Mouse (Mus musculus) limb, embryonic 11.5 days (tissue): ENCODE data around the gene Atp6v0d1. TPM values are rescaled to one million over a fixed set of nuclear protein-coding genes. Genes with fewer than 3 reads are reported as not detected.

Experiments
- ATAC-seq: fragments of 200-750 bp; cut with Nextera tagmentation; 2 replicates; pipeline ENCODE4 v1.8.0; 2017; ENCODE audit warnings: low read depth; ENCODE audit not compliant: insufficient number of reproducible peaks, low FRiP score, low TSS enrichment
- DNase-seq: peaks from one replicate; pipeline ENCODE4 v3.0.0-alpha.2; 2015; ENCODE audit warnings: low spot score
- H3K27ac ChIP-seq: fragments of 300-500 bp; sonication (generic); replicated peaks from 2 replicates; pipeline ENCODE4 v1.5.1; 2014; ENCODE audit warnings: low read depth, mild to moderate bottlenecking, low read length
- H3K27me3 ChIP-seq: fragments of 300-500 bp; sonication (generic); 2 replicates; pipeline ENCODE4 v1.6.1; 2014; ENCODE audit warnings: mild to moderate bottlenecking, low read length, mixed read lengths; ENCODE audit not compliant: control insufficient read depth, insufficient read depth
- H3K36me3 ChIP-seq: fragments of 300-500 bp; sonication (generic); 2 replicates; pipeline ENCODE4 v1.6.1; 2014; ENCODE audit warnings: mild to moderate bottlenecking, low read length, moderate library complexity, mixed read lengths; ENCODE audit not compliant: control insufficient read depth, insufficient read depth
- H3K4me1 ChIP-seq: fragments of 300-500 bp; sonication (generic); 2 replicates; pipeline ENCODE4 v1.6.1; 2014; ENCODE audit warnings: low read length, mixed read lengths; ENCODE audit not compliant: control insufficient read depth, insufficient read depth
- H3K4me2 ChIP-seq: fragments of 300-500 bp; sonication (generic); 2 replicates; pipeline ENCODE4 v1.6.1; 2014; ENCODE audit warnings: low read depth, mild to moderate bottlenecking, moderate library complexity; ENCODE audit not compliant: severe bottlenecking
- H3K4me3 ChIP-seq: fragments of 300-500 bp; sonication (generic); 2 replicates; pipeline ENCODE4 v1.5.1; 2014; ENCODE audit warnings: low read depth, low read length
- H3K9ac ChIP-seq: fragments of 300-500 bp; sonication (generic); 2 replicates; pipeline ENCODE4 v1.6.1; 2014; ENCODE audit warnings: mild to moderate bottlenecking, low read length
- H3K9me3 ChIP-seq: fragments of 300-500 bp; sonication (generic); 2 replicates; pipeline ENCODE4 v1.6.1; 2016; ENCODE audit warnings: low read length; ENCODE audit not compliant: control insufficient read depth
- WGBS: fragments of 180-500 bp; shearing (Covaris S2); extraction: QIAGEN DNeasy Blood & Tissue Kit; methylation state at CpG from one replicate; pipeline ENCODE4 v1.1.7; 2014; 5-methylcytosine and 5-hydroxymethylcytosine counted together
- polyA plus RNA-seq: library from polyadenylated mRNA; unstranded; fragments of >200 nt; fragmentation: Nextera tagmentation; extraction: Ambion mirVana; gene quantifications from 2 replicates; pipeline ENCODE4 v1.2.1, GENCODE M21; 2014

Gene Atp6v0d1
- polyA plus RNA-seq, 1 experiment from 2014 or later, result 81.5 TPM

- ATAC-seq, result no peak
- H3K4me1 ChIP-seq, result 0 out of 2 replicates have a peak, but pooled peaks cover 8% of the 10 kb centered on the region
- H3K9me3 ChIP-seq, result no peaks in the 10 kb centered on the region
- H3K36me3 ChIP-seq, result no peaks in the 10 kb centered on the region
- H3K9ac ChIP-seq, result no peak overlapping the region
- H3K27ac ChIP-seq, result no peak overlapping the region
- no peaks in the 10 kb centered on the region for H3K27me3 ChIP-seq
- H3K4me2 ChIP-seq, result peak overlapping the region; percentile 33; the same call in 1 of the 2 replicates
- no peak for DNase-seq
- WGBS, result 79% methylated on average over 18 of the region's 18 CpGs
- H3K4me3 ChIP-seq, result no peak overlapping the region
Observed at GRCm38 (mm10) chr8:105594451-105595242, 28.8 kb upstream of the Atp6v0d1 start.

- Histone ChIP-seq H3K4me1 (0 out of 2 replicates have a peak, but pooled peaks cover 8% of the 10 kb centered on the region), H3K9me3 (no peaks in the 10 kb centered on the region), H3K9ac (peak overlapping the region; percentile 5; the same call in 1 of the 2 replicates), H3K36me3 (no peaks in the 10 kb centered on the region), H3K27ac (peak overlapping the region; percentile 43; the same call in 1 of the 2 replicates), H3K4me2 (peak overlapping the region; percentile 33), H3K4me3 (no peak overlapping the region), H3K27me3 (no peaks in the 10 kb centered on the region)
- WGBS, result 16% methylated on average over 15 of the region's 15 CpGs
- ATAC-seq, result 0 out of 2 replicates have a peak, but pooled peaks have one; percentile 58
- peak; percentile 65 for DNase-seq
Observed at GRCm38 (mm10) chr8:105593859-105594258, 28.0 kb upstream of the Atp6v0d1 start.

GRCm38 (mm10) chr8:105592431-105592830, 26.6 kb upstream of the Atp6v0d1 start:
- ATAC-seq (no peak), DNase-seq (no peak)
- H3K4me1 ChIP-seq, result 0 out of 2 replicates have a peak, but pooled peaks cover 8% of the 10 kb centered on the region
- H3K27me3 ChIP-seq, result no peaks in the 10 kb centered on the region
- H3K4me2 ChIP-seq, result no peak overlapping the region
- no peaks in the 10 kb centered on the region for H3K36me3 ChIP-seq
- no peak overlapping the region for H3K9ac ChIP-seq
- no peaks in the 10 kb centered on the region for H3K9me3 ChIP-seq
- H3K27ac ChIP-seq, result no peak overlapping the region
- WGBS, result 83% methylated on average over 2 of the region's 2 CpGs
- H3K4me3 ChIP-seq, result no peak overlapping the region

GRCm38 (mm10) chr8:105579719-105580118, 13.9 kb upstream of the Atp6v0d1 start:
- no peak for DNase-seq
- Histone ChIP-seq H3K27ac (no peak overlapping the region), H3K27me3 (no peaks in the 10 kb centered on the region), H3K4me3 (no peak overlapping the region), H3K36me3 (no peaks in the 10 kb centered on the region), H3K9ac (no peak overlapping the region), H3K9me3 (no peaks in the 10 kb centered on the region), H3K4me2 (no peak overlapping the region), H3K4me1 (no peaks in the 10 kb centered on the region)
- no peak for ATAC-seq
- 63% methylated on average over 3 of the region's 3 CpGs for WGBS

GRCm38 (mm10) chr8:105575538-105575937, 9.7 kb upstream of the Atp6v0d1 start:
- 68% methylated on average over 3 of the region's 3 CpGs for WGBS
- H3K4me2 ChIP-seq, result no peak overlapping the region
- no peak overlapping the region for H3K9ac ChIP-seq

GRCm38 (mm10) chr8:105574741-105575140, 8.9 kb upstream of the Atp6v0d1 start:
- Histone ChIP-seq H3K27ac (no peak overlapping the region), H3K4me3 (no peak overlapping the region), H3K9me3 (no peaks in the 10 kb centered on the region), H3K36me3 (no peaks in the 10 kb centered on the region), H3K4me1 (no peaks in the 10 kb centered on the region), H3K9ac (no peak overlapping the region), H3K4me2 (no peak overlapping the region), H3K27me3 (no peaks in the 10 kb centered on the region)
- WGBS, result 52% methylated on average over 6 of the region's 6 CpGs
- ATAC-seq, result no peak
- no peak for DNase-seq

More at GRCm38 (mm10) chr8:105575538-105575937, 9.7 kb upstream of the Atp6v0d1 start:
- H3K36me3 ChIP-seq, result no peaks in the 10 kb centered on the region
- H3K4me3 ChIP-seq, result no peak overlapping the region
- H3K27ac ChIP-seq, result no peak overlapping the region
- DNase-seq, result no peak
- ATAC-seq, result no peak
- no peaks in the 10 kb centered on the region for H3K27me3 ChIP-seq
- no peaks in the 10 kb centered on the region for H3K9me3 ChIP-seq
- no peaks in the 10 kb centered on the region for H3K4me1 ChIP-seq

GRCm38 (mm10) chr8:105573427-105573826, 7.6 kb upstream of the Atp6v0d1 start:
- no peaks in the 10 kb centered on the region for H3K27me3 ChIP-seq
- H3K4me1 ChIP-seq, result no peaks in the 10 kb centered on the region
- H3K27ac ChIP-seq, result no peak overlapping the region
- H3K4me2 ChIP-seq, result no peak overlapping the region
- no peak overlapping the region for H3K9ac ChIP-seq
- H3K4me3 ChIP-seq, result no peak overlapping the region
- no peaks in the 10 kb centered on the region for H3K9me3 ChIP-seq
- no peaks in the 10 kb centered on the region for H3K36me3 ChIP-seq
- ATAC-seq, result no peak
- DNase-seq, result no peak

- WGBS, result 91% methylated on average over 9 of the region's 9 CpGs
- Histone ChIP-seq H3K4me1 (peaks cover under 1% of the 10 kb centered on the region; the same call in 1 of the 2 replicates), H3K9me3 (no peaks in the 10 kb centered on the region), H3K27me3 (no peaks in the 10 kb centered on the region), H3K27ac (no peak overlapping the region), H3K36me3 (no peaks in the 10 kb centered on the region), H3K4me2 (no peak overlapping the region), H3K9ac (no peak overlapping the region), H3K4me3 (no peak overlapping the region)
- DNase-seq (no peak), ATAC-seq (no peak)
Observed at GRCm38 (mm10) chr8:105571810-105572209, 6.0 kb upstream of the Atp6v0d1 start.
